Mouse (Mus musculus): ENCODE measurements around the gene Zbtb11. TPM values are rescaled to one million over a fixed set of nuclear protein-coding genes. Genes with fewer than 3 reads are reported as not detected.

Gene Zbtb11
- total and polyA plus RNA-seq, 3 experiments, result 12.5 to 19.0 TPM; not detected in 1

DNA sequence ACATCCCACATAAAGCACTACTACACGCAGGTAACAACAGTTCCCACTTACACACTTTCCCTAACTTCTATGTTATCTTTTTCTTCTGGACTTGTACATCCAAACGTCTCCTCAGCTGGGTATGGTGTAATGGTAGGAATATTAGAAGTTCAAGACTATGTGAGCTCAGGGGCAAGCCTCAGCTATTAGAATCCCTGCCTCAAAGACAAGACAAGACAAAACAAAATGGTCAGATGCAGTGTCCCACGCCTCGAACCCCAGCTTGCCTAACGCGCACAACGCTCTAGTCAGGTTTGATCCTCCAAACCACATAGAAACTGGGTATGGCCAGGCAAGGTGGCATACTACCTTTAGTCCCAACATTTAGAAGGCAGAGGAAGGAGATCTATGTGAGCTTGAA, 46.0 kb downstream of the Zbtb11 start:
- H3K4me3 ChIP-seq (ENCODE audit: control insufficient read depth in 1 of 2, insufficient read depth in 1 of 2, low read depth in 2 of 2, low read length in 2 of 2), result no peak overlapping the region
- no peak overlapping the region for H3K9ac ChIP-seq (ENCODE audit: control insufficient read depth, low read depth, low read length, poor library complexity, severe bottlenecking)
- H3K36me3 ChIP-seq (ENCODE audit: control insufficient read depth in 1 of 2, insufficient read depth in 2 of 2, low read length in 2 of 2), result peaks cover 2 to 55% of the 10 kb centered on the region in 2 experiments
- H3K27ac ChIP-seq (ENCODE audit: control insufficient read depth, low read depth, low read length), result no peak overlapping the region
- H3K9me3 ChIP-seq (replicated peaks; ENCODE audit: insufficient read depth, low read length), result no peaks in the 10 kb centered on the region
- H3K4me1 ChIP-seq (ENCODE audit: control insufficient read depth in 1 of 2, insufficient read depth in 2 of 2, low read length in 2 of 2), result peaks cover 0 to 2% of the 10 kb centered on the region in 2 experiments; a peak in 1 of 4 replicates
- DNase-seq (ENCODE audit: low read depth, low spot score), result no peak
- TF ChIP-seq KAT2A (conservative IDR thresholded peaks at IDR 0.05; ENCODE audit: low read depth, low read length), result no peak
- no peak for TF ChIP-seq CHD2 (IDR thresholded peaks at IDR 0.05; ENCODE audit: low read length)
- no peak for TF ChIP-seq BHLHE40 (IDR thresholded peaks at IDR 0.05; ENCODE audit: borderline replicate concordance, low read depth, low read length)
- TF ChIP-seq ZMIZ1 (IDR thresholded peaks at IDR 0.05; ENCODE audit: low read depth, low read length), result no peak
- TF ChIP-seq RAD21 (IDR thresholded peaks at IDR 0.05; ENCODE audit: low read depth, low read length), result no peak
- TF ChIP-seq ETS1 (IDR thresholded peaks at IDR 0.05; ENCODE audit: low read depth, low read length), result no peak
- no peaks in the 10 kb centered on the region for H3K27me3 ChIP-seq (ENCODE audit: control insufficient read depth in 1 of 2, insufficient read depth in 2 of 2, low read length in 2 of 2)
- peaks cover 17% of the 10 kb centered on the region for H3K79me2 ChIP-seq (ENCODE audit: control insufficient read depth, insufficient read depth, low read length, poor library complexity)

DNA sequence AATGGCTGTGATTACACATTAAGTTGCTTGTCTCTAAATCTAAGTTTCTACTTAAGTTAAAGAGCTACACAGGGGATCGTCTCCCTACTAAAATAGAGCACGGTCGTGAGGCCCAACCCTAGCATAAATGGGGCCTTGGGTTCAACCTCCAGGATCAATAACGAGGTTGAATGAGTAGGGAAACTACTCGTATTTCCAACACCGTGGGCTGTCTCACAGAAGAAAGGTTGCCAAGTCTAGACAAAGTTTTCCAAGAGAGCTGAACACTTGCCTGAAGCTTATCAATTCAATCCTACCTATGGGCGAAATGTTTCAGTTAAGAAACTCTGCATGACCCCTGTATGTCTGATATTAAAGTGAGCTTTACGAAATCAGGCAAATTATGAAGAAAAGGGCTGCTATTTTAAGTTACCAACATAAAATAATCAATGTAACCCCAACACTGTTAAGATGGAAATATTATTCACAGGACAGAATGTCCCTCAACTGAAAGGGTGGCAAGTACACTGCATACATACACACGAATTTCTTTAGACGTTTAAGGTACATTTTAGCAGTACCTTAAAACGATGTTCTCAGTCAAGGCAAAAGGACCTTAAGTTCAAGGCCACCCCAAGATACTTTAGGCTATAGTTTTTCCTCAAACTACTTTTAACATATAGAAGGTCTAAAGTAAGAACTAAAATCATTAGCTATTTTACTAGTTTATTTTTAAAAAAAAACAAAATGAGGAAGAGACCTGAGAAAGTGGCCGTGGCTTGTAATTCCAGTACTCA, 54.4 kb downstream of the Zbtb11 start:
- Histone ChIP-seq H3K79me2 (ENCODE audit: control insufficient read depth, insufficient read depth, low read length, poor library complexity) (peaks cover 54% of the 10 kb centered on the region), H3K4me3 (ENCODE audit: control insufficient read depth in 1 of 2, insufficient read depth in 1 of 2, low read depth in 2 of 2, low read length in 2 of 2) (peak overlapping the region; percentile 79 to 99), H3K9me3 (replicated peaks; ENCODE audit: insufficient read depth, low read length) (no peaks in the 10 kb centered on the region), H3K36me3 (ENCODE audit: control insufficient read depth in 1 of 2, insufficient read depth in 2 of 2, low read length in 2 of 2) (peaks cover 23 to 32% of the 10 kb centered on the region in 2 experiments), H3K4me1 (ENCODE audit: control insufficient read depth in 1 of 2, insufficient read depth in 2 of 2, low read length in 2 of 2) (peaks cover 2 to 5% of the 10 kb centered on the region in 2 experiments), H3K27me3 (ENCODE audit: control insufficient read depth in 1 of 2, insufficient read depth in 2 of 2, low read length in 2 of 2) (no peaks in the 10 kb centered on the region), H3K9ac (ENCODE audit: control insufficient read depth, low read depth, low read length, poor library complexity, severe bottlenecking) (peak overlapping the region; percentile 84), H3K27ac (ENCODE audit: control insufficient read depth, low read depth, low read length) (peak overlapping the region; percentile 63; the same call in 1 of the 2 replicates)
- no peak for TF ChIP-seq E2F4 (IDR thresholded peaks at IDR 0.05; ENCODE audit: borderline replicate concordance, low read depth, low read length)
- TF ChIP-seq TCF12 (IDR thresholded peaks at IDR 0.05; ENCODE audit: low read depth, low read length), result no peak
- DNase-seq (ENCODE audit: low read depth, low spot score), result peak; percentile 40

DNA sequence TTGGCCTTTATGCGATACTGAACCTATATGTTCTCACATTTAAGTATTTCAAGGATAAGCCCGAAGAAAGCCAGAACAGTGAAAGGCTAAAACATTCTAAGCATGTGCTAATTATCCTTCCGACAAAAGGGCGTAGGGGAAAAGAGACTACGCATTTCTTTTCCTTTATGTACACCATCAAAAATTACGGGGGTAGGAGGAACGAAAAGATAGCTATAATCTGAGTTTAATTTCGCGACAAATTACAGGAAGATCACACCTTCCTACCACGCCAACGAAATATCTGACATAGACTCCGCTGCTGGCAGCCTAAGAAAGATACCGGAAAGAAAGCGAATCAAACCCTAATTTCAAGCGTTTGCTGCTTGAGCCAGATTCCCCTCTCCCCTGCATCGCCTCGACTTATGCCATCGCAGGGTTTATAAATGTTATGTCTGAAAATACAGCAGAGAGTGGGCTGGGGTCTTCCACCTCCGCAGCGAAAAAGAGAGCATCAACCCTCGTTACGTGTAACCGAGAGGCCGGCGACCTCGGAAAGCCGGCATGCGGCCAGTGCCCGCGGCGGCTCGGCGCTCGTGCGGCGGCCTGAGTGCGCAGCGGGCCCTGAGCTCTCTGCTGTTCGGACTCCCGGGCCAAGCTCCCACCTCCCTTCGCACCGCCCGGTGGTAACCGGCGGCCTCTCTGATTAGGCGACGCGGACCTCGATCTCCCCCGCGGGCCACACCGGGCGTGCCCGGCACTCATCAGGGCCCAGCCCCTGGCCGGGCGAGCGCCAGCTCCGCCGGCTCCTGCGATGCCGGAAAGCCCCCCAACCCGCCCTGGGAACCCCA, 55.3 kb downstream of the Zbtb11 start:
- Histone ChIP-seq H3K27ac (ENCODE audit: control insufficient read depth, low read depth, low read length) (peak overlapping the region; percentile 63), H3K9me3 (replicated peaks; ENCODE audit: insufficient read depth, low read length) (no peaks in the 10 kb centered on the region), H3K79me2 (ENCODE audit: control insufficient read depth, insufficient read depth, low read length, poor library complexity) (peaks cover 54% of the 10 kb centered on the region), H3K36me3 (ENCODE audit: control insufficient read depth in 1 of 2, insufficient read depth in 2 of 2, low read length in 2 of 2) (peaks cover 22 to 36% of the 10 kb centered on the region in 2 experiments), H3K9ac (ENCODE audit: control insufficient read depth, low read depth, low read length, poor library complexity, severe bottlenecking) (peak overlapping the region; percentile 84), H3K27me3 (ENCODE audit: control insufficient read depth in 1 of 2, insufficient read depth in 2 of 2, low read length in 2 of 2) (no peaks in the 10 kb centered on the region), H3K4me3 (ENCODE audit: control insufficient read depth in 1 of 2, insufficient read depth in 1 of 2, low read depth in 2 of 2, low read length in 2 of 2) (peak overlapping the region; percentile 79 to 99), H3K4me1 (ENCODE audit: control insufficient read depth in 1 of 2, insufficient read depth in 2 of 2, low read length in 2 of 2) (peaks cover 2 to 5% of the 10 kb centered on the region in 2 experiments)
- peak; percentile 63 for DNase-seq (ENCODE audit: low read depth, low spot score)
- TF ChIP-seq ZMIZ1 (IDR thresholded peaks at IDR 0.05; ENCODE audit: low read depth, low read length) (no peak; the same call in 1 of the 2 replicates), SMC3 (IDR thresholded peaks at IDR 0.05; ENCODE audit: low read depth, low read length) (no peak), MAZ (IDR thresholded peaks at IDR 0.05; ENCODE audit: low read depth, low read length) (no peak), MAFK (IDR thresholded peaks at IDR 0.05; ENCODE audit: borderline replicate concordance, low read depth, low read length) (no peak), SIN3A (IDR thresholded peaks at IDR 0.05; ENCODE audit: low read length) (peak; percentile 28; the same call in 1 of the 2 replicates), GATA1 (IDR thresholded peaks at IDR 0.05; ENCODE audit: low read depth, low read length) (no peak), MXI1 (IDR thresholded peaks at IDR 0.05; ENCODE audit: low read depth, low read length) (peak; percentile 79), CHD1 (IDR thresholded peaks at IDR 0.05; ENCODE audit: low read depth, low read length) (0 out of 2 replicates have a peak, but pooled peaks have one; percentile 3), RCOR1 (IDR thresholded peaks at IDR 0.05; ENCODE audit: low read depth, low read length) (no peak), ZNF384 (IDR thresholded peaks at IDR 0.05; ENCODE audit: low read depth, low read length) (no peak), ETS1 (IDR thresholded peaks at IDR 0.05; ENCODE audit: low read depth, low read length) (no peak), MYC (IDR thresholded peaks at IDR 0.05; ENCODE audit: low read depth, low read length) (peak; percentile 40; the same call in 1 of the 2 replicates), POLR2AphosphoS5 (IDR thresholded peaks at IDR 0.05; ENCODE audit: borderline replicate concordance, low read depth, low read length) (no peak), BHLHE40 (IDR thresholded peaks at IDR 0.05; ENCODE audit: borderline replicate concordance, low read depth, low read length) (no peak), NRF1 (IDR thresholded peaks at IDR 0.05; ENCODE audit: insufficient read depth, low read depth, low read length, poor library complexity, severe bottlenecking) (no peak), POLR2A (IDR thresholded peaks at IDR 0.05; ENCODE audit: control insufficient read depth in 1 of 2, insufficient read depth in 1 of 2, low read depth in 1 of 2, low read length in 2 of 2, poor library complexity in 1 of 2) (no peak), UBTF (IDR thresholded peaks at IDR 0.05; ENCODE audit: borderline replicate concordance, insufficient read depth, low read depth, low read length) (peak; percentile 91; the same call in 1 of the 2 replicates)

All from MEL (cell line).